Mouse (Mus musculus) inflammation-experienced regulatory T-cells, adult 6 months (primary cell): Measurements from ENCODE around the gene Mterf4. TPM values are rescaled to one million over a fixed set of nuclear protein-coding genes. Genes with fewer than 3 reads are reported as not detected.
"Not testable (repeated sequence)": the region's sequence is repeated elsewhere in the genome, so short reads cannot be mapped to it uniquely, and the experiment has no call there.

Source experiments
- ATAC-seq: one replicate; pipeline ENCODE4 v1.8.0; 2017
- polyA plus RNA-seq, 3 experiments: library from polyadenylated mRNA; unstranded; fragments of 100-300 nt; shearing (Covaris generic); gene quantifications; one replicate each; pipeline ENCODE4 v1.2.1; 2017

Gene Mterf4
- 10 to 100 TPM; 16.0 to 23.7 (median 21.7) TPM for polyA plus RNA-seq

- ATAC-seq = peak; percentile 97
Measured at GRCm38 (mm10) chr1:93305581-93306337, at the start of gene Mterf4. TSS of gene Mterf4 (minus strand) at chr1:93305915.

GRCm38 (mm10) chr1:93352724-93353123 is 47.0 kb upstream of the Mterf4 start:
- ATAC-seq = no peak

- no peak for ATAC-seq
Measured at GRCm38 (mm10) chr1:93349701-93350100, 44.0 kb upstream of the Mterf4 start.

- ATAC-seq = no peak
Measured at GRCm38 (mm10) chr1:93347176-93347575, 41.5 kb upstream of the Mterf4 start.

GRCm38 (mm10) chr1:93343504-93344047 is 37.9 kb upstream of the Mterf4 start:
- ATAC-seq = peak; percentile 93

- peak; percentile 90 for ATAC-seq
Measured at GRCm38 (mm10) chr1:93342648-93343503, 37.2 kb upstream of the Mterf4 start, which contains the start of the genes Ppp1r7 and Pask. TSS of gene Ppp1r7 (plus strand) at chr1:93342854. TSS of gene Pask (minus strand) at chr1:93343482.

GRCm38 (mm10) chr1:93334621-93335020 is 28.9 kb upstream of the Mterf4 start:
- no peak for ATAC-seq

GRCm38 (mm10) chr1:93326446-93326845 is 20.7 kb upstream of the Mterf4 start:
- ATAC-seq = no peak

- ATAC-seq = no peak
Measured at GRCm38 (mm10) chr1:93323973-93324372, 18.3 kb upstream of the Mterf4 start.

GRCm38 (mm10) chr1:93300578-93300977 is 5.1 kb downstream of the Mterf4 start:
- ATAC-seq = no peak

GRCm38 (mm10) chr1:93299791-93300190 is 5.9 kb downstream of the Mterf4 start:
- no peak for ATAC-seq

GRCm38 (mm10) chr1:93294491-93294890 is 11.2 kb downstream of the Mterf4 start:
- not testable (repeated sequence) for ATAC-seq

- ATAC-seq = no peak
Measured at GRCm38 (mm10) chr1:93292006-93292405, 13.7 kb downstream of the Mterf4 start.

- ATAC-seq = no peak
Measured at GRCm38 (mm10) chr1:93291591-93291990, 14.1 kb downstream of the Mterf4 start.

- ATAC-seq = no peak
Measured at GRCm38 (mm10) chr1:93290956-93291355, 14.8 kb downstream of the Mterf4 start.

GRCm38 (mm10) chr1:93289678-93290214 is 16.0 kb downstream of the Mterf4 start:
- ATAC-seq = peak; percentile 46

GRCm38 (mm10) chr1:93277041-93277440 is 28.7 kb downstream of the Mterf4 start:
- no peak for ATAC-seq

GRCm38 (mm10) chr1:93275561-93275960 is 30.2 kb downstream of the Mterf4 start:
- ATAC-seq = no peak

- no peak for ATAC-seq
Measured at GRCm38 (mm10) chr1:93272409-93272821, 33.3 kb downstream of the Mterf4 start.

- no peak for ATAC-seq
Measured at GRCm38 (mm10) chr1:93271751-93272150, 34.0 kb downstream of the Mterf4 start.

- no peak for ATAC-seq
Measured at GRCm38 (mm10) chr1:93270516-93271240, 35.0 kb downstream of the Mterf4 start.

GRCm38 (mm10) chr1:93268246-93268645 is 37.5 kb downstream of the Mterf4 start:
- ATAC-seq = no peak
